28 mouse cellular contexts compared by ENCODE assay signal in genomic region chr4:141750826-141751225, GRCm38 (mm10). TPM values are rescaled to one million over a fixed set of nuclear protein-coding genes. Genes with fewer than 3 reads are reported as not detected.
DNase-seq lines count a peak whose midpoint lies in the region; ATAC-seq and TF ChIP-seq lines count a peak whose summit lies in the region.
"Had no signal": no experiment of that assay in that cellular context is flagged by ENCODE, and none has a peak within 500 bp of the region (broad histone marks: within the 10 kb centered on the region; RNA-seq: fewer than 3 reads in every experiment).

No protein-coding gene starts in this region.

- peaks cover 5% of the 10 kb centered on the region; the same call in 1 of the 2 replicates for H3K9me3 ChIP-seq in heart, embryonic 13.5 days
- no peaks in the 10 kb centered on the region for H3K9me3 ChIP-seq in MEL (replicated peaks; ENCODE audit: insufficient read depth, low read length)
- H3K9me3 ChIP-seq in liver, embryonic 13.5 days (replicated peaks), result no peaks in the 10 kb centered on the region
- H3K9me3 ChIP-seq: intestine, embryonic 15.5 days; midbrain, embryonic 10.5 days; neural tube, embryonic 12.5 days had no signal

- peak overlapping the region; percentile 61 for H3K27ac ChIP-seq in heart, embryonic 13.5 days (replicated peaks)
- peak overlapping the region; percentile 92 for H3K27ac ChIP-seq in MEL (ENCODE audit: control insufficient read depth, low read depth, low read length)
- peak overlapping the region; percentile 88 for H3K27ac ChIP-seq in bone marrow, adult 2 months (ENCODE audit: control insufficient read depth, insufficient read depth, low read depth, low read length, poor library complexity)
- H3K27ac ChIP-seq in liver, embryonic 13.5 days, result peak overlapping the region; percentile 99
- H3K27ac ChIP-seq: hindbrain, embryonic 14.5 days; intestine, embryonic 15.5 days; macrophage; midbrain, embryonic 10.5 days; neural tube, embryonic 12.5 days had no signal

- H3K79me2 ChIP-seq in MEL (ENCODE audit: control insufficient read depth, insufficient read depth, low read length, poor library complexity), result no peaks in the 10 kb centered on the region

- H3K4me1 ChIP-seq in heart, embryonic 13.5 days, result peaks cover 28% of the 10 kb centered on the region
- H3K4me1 ChIP-seq in MEL (ENCODE audit: control insufficient read depth in 1 of 2, insufficient read depth in 2 of 2, low read length in 2 of 2), result peaks cover 3 to 15% of the 10 kb centered on the region in 2 experiments; a peak in 2 of 4 replicates
- no peaks in the 10 kb centered on the region; the same call in 1 of the 2 replicates for H3K4me1 ChIP-seq in bone marrow, adult 2 months (ENCODE audit: control insufficient read depth, insufficient read depth, low read length)
- H3K4me1 ChIP-seq in liver, embryonic 13.5 days (replicated peaks), result peaks cover 75% of the 10 kb centered on the region
- H3K4me1 ChIP-seq: neural tube, embryonic 12.5 days had no signal

- no peak for TF ChIP-seq RAD21 in MEL (IDR thresholded peaks at IDR 0.05; ENCODE audit: low read depth, low read length)

- no peak for TF ChIP-seq POLR2A in MEL (IDR thresholded peaks at IDR 0.05; ENCODE audit: control insufficient read depth in 1 of 2, insufficient read depth in 1 of 2, low read depth in 1 of 2, low read length in 2 of 2, poor library complexity in 1 of 2)
- no peak for TF ChIP-seq POLR2A in bone marrow, adult 2 months (IDR thresholded peaks at IDR 0.05; ENCODE audit: borderline replicate concordance, control insufficient read depth, low read depth, low read length)

- H3K36me3 ChIP-seq in heart, embryonic 13.5 days, result no peaks in the 10 kb centered on the region
- H3K36me3 ChIP-seq in MEL (ENCODE audit: control insufficient read depth in 1 of 2, insufficient read depth in 2 of 2, low read length in 2 of 2), result peaks cover 0 to 3% of the 10 kb centered on the region in 2 experiments; a peak in 2 of 4 replicates
- H3K36me3 ChIP-seq in liver, embryonic 13.5 days, result 0 out of 2 replicates have a peak, but pooled peaks cover 3% of the 10 kb centered on the region
- H3K36me3 ChIP-seq: intestine, embryonic 15.5 days; midbrain, embryonic 10.5 days; neural tube, embryonic 12.5 days had no signal

- no peak overlapping the region for H3K4me3 ChIP-seq in heart, embryonic 13.5 days
- peak overlapping the region; percentile 1 to 48; a peak in 3 of 4 replicates for H3K4me3 ChIP-seq in MEL (ENCODE audit: control insufficient read depth in 1 of 2, insufficient read depth in 1 of 2, low read depth in 2 of 2, low read length in 2 of 2)
- no peak overlapping the region for H3K4me3 ChIP-seq in bone marrow, adult 2 months (replicated peaks; ENCODE audit: control insufficient read depth, low read depth, low read length)
- H3K4me3 ChIP-seq in liver, embryonic 13.5 days (replicated peaks), result 0 out of 2 replicates have a peak overlapping the region, but pooled peaks have one; percentile 44
- H3K4me3 ChIP-seq: intestine, embryonic 15.5 days; midbrain, embryonic 10.5 days; neural tube, embryonic 12.5 days had no signal

- TF ChIP-seq CTCF in MEL (IDR thresholded peaks at IDR 0.05 in 2 of 3, conservative IDR thresholded peaks at IDR 0.05 in 1 of 3; ENCODE audit: control insufficient read depth in 1 of 3, insufficient read depth in 1 of 3, low read depth in 2 of 3, low read length in 3 of 3, poor library complexity in 1 of 3, severe bottlenecking in 1 of 3), result no peak
- TF ChIP-seq CTCF in bone marrow, adult 2 months (IDR thresholded peaks at IDR 0.05; ENCODE audit: control insufficient read depth, insufficient read depth, low read length), result no peak

- WGBS in heart, embryonic 13.5 days, result 59% methylated on average over 3 of the region's 3 CpGs
- 67% methylated on average over 3 of the region's 3 CpGs for WGBS in bone marrow, adult 2 months
- 59% methylated on average over 3 of the region's 3 CpGs for WGBS in liver, embryonic 13.5 days (ENCODE audit: insufficient replicate concordance)

- no peak overlapping the region for H3K4me2 ChIP-seq in heart, embryonic 13.5 days
- peak overlapping the region; percentile 73 for H3K4me2 ChIP-seq in liver, embryonic 13.5 days
- H3K4me2 ChIP-seq: hindbrain, embryonic 14.5 days; intestine, embryonic 15.5 days; neural tube, embryonic 12.5 days had no signal

- ATAC-seq in heart, embryonic 13.5 days (ENCODE audit: extremely low read depth, insufficient number of reproducible peaks, low FRiP score, low TSS enrichment), result no peak
- no peak for ATAC-seq in liver, embryonic 13.5 days (ENCODE audit: low read depth)
- ATAC-seq: activated CD4-positive, CD25-positive, alpha-beta regulatory T cell, adult 4 months; forebrain, embryonic 16.5 days had no signal

- no peak for DNase-seq in heart, postnatal 4 days
- peak; percentile 60 for DNase-seq in MEL (ENCODE audit: low read depth, low spot score)
- DNase-seq in liver, embryonic 13.5 days, result no peak
- DNase-seq in cerebellum, postnatal 10 days, result no peak
- no peak for DNase-seq in right cerebral cortex, postnatal 36 days (ENCODE audit: low spot score in 2 of 2)
- DNase-seq in cerebellum, adult 9-10 months, result no peak
- DNase-seq: adrenal gland, postnatal 10 days; cerebellum, adult 11 months; cerebellum, postnatal 36 days; heart, postnatal 14 days; kidney, adult 9 months; kidney, postnatal 25 days; spleen, adult 18-20 months; thymus, postnatal 4 days had no signal

- TF ChIP-seq EP300 in MEL (IDR thresholded peaks at IDR 0.05; ENCODE audit: low read depth in 1 of 2, low read length in 2 of 2), result no peak

- H3K9ac ChIP-seq in heart, embryonic 13.5 days, result no peak overlapping the region
- peak overlapping the region; percentile 52 for H3K9ac ChIP-seq in MEL (ENCODE audit: control insufficient read depth, low read depth, low read length, poor library complexity, severe bottlenecking)
- H3K9ac ChIP-seq in liver, embryonic 13.5 days, result peak overlapping the region; percentile 71
- H3K9ac ChIP-seq: hindbrain, embryonic 14.5 days; intestine, embryonic 15.5 days; neural tube, embryonic 12.5 days had no signal

- peaks cover 10% of the 10 kb centered on the region; the same call in 1 of the 2 replicates for H3K27me3 ChIP-seq in heart, embryonic 13.5 days (replicated peaks)
- no peaks in the 10 kb centered on the region for H3K27me3 ChIP-seq in MEL (ENCODE audit: control insufficient read depth in 1 of 2, insufficient read depth in 2 of 2, low read length in 2 of 2)
- no peaks in the 10 kb centered on the region for H3K27me3 ChIP-seq in liver, embryonic 13.5 days
- H3K27me3 ChIP-seq: intestine, embryonic 15.5 days had no signal

TF ChIP-seq in MEL, 35 proteins besides CTCF, POLR2A, EP300 and RAD21:
- no peak for TF ChIP-seq POLR2AphosphoS2 (IDR thresholded peaks at IDR 0.05; ENCODE audit: low read length)
- 0 out of 2 replicates have a peak, but pooled peaks have one; percentile 20 for TF ChIP-seq SIN3A (IDR thresholded peaks at IDR 0.05; ENCODE audit: low read length)

RNA-seq across cellular contexts. Expression of gene Agmat, which starts 4.4 kb away (rescaled TPM):
- 1.0 and 1.9 TPM in 2 replicates for polyA plus RNA-seq in heart, embryonic 13.5 days (2015; fragmentation: Nextera tagmentation; extraction: Ambion mirVana)
- under 1 TPM; 0.43 to 0.57 TPM for total RNA-seq in heart, postnatal 4 days (2021)
- total RNA-seq in MEL (2012; rRNA removed), result 0.12 TPM in 1 of 2 replicates, not detected in the other
- polyA plus RNA-seq in MEL (2012; ENCODE audit: insufficient read depth in 1 of 2, insufficient read length in 2 of 2, low read depth in 1 of 2, low replicate concordance in 2 of 2, missing spikeins in 1 of 2), result under 1 TPM in 1 of 2 experiments, not detected in 1; 0.07 TPM
- 1.8 TPM in 1 of 2 replicates, not detected in the other for polyA plus RNA-seq in bone marrow, adult 2 months (2011; ENCODE audit: insufficient read depth, insufficient read length, low replicate concordance, missing spikeins)
- polyA plus RNA-seq in liver, embryonic 13.5 days (2015; fragmentation: Nextera tagmentation; extraction: Ambion mirVana), result 18.4 and 18.5 TPM in 2 replicates
- total RNA-seq: gastrocnemius, adult 18-20 months; granulocyte monocyte progenitor cell, adult 5-6 weeks; midbrain, postnatal 0 days had no signal
- polyA plus RNA-seq: activated CD4-positive, CD25-positive, alpha-beta regulatory T cell, adult 4 months; C2C12; forebrain, embryonic 16.5 days; macrophage; midbrain, embryonic 10.5 days; midbrain, postnatal 0 days; neural tube, embryonic 12.5 days; stomach, embryonic 14.5 days had no signal

RNA-seq across cellular contexts. Expression of gene Ddi2, which starts 27.6 kb away (rescaled TPM):
- polyA plus RNA-seq in heart, embryonic 13.5 days (2015; fragmentation: Nextera tagmentation; extraction: Ambion mirVana), result 13.2 and 15.6 TPM in 2 replicates
- total RNA-seq in heart, postnatal 4 days (2021), result 10 to 100 TPM; 34.9 to 36.8 TPM
- 37.6 and 40.7 TPM in 2 replicates for total RNA-seq in MEL (2012; rRNA removed)
- 10 to 100 TPM in 1 of 2 experiments, not detected in 1; 42.8 TPM for polyA plus RNA-seq in MEL (2012; ENCODE audit: insufficient read depth in 1 of 2, insufficient read length in 2 of 2, low read depth in 1 of 2, low replicate concordance in 2 of 2, missing spikeins in 1 of 2)
- 14.5 and 20.4 TPM in 2 replicates for polyA plus RNA-seq in bone marrow, adult 2 months (2011; ENCODE audit: insufficient read depth, insufficient read length, low replicate concordance, missing spikeins)
- 15.0 and 19.1 TPM in 2 replicates for polyA plus RNA-seq in liver, embryonic 13.5 days (2015; fragmentation: Nextera tagmentation; extraction: Ambion mirVana)

RNA-seq across cellular contexts. Expression of gene Dnajc16, which starts 39.9 kb away (rescaled TPM):
- polyA plus RNA-seq in heart, embryonic 13.5 days (2015; fragmentation: Nextera tagmentation; extraction: Ambion mirVana), result 4.0 and 4.2 TPM in 2 replicates
- 10 to 100 TPM; 16.6 to 16.8 TPM for total RNA-seq in heart, postnatal 4 days (2021)
- 3.2 and 3.4 TPM in 2 replicates for total RNA-seq in MEL (2012; rRNA removed)
- 1 to 10 TPM in 1 of 2 experiments, not detected in 1; 6.8 TPM for polyA plus RNA-seq in MEL (2012; ENCODE audit: insufficient read depth in 1 of 2, insufficient read length in 2 of 2, low read depth in 1 of 2, low replicate concordance in 2 of 2, missing spikeins in 1 of 2)
- polyA plus RNA-seq in bone marrow, adult 2 months (2011; ENCODE audit: insufficient read depth, insufficient read length, low replicate concordance, missing spikeins), result 4.9 and 9.0 TPM in 2 replicates
- polyA plus RNA-seq in liver, embryonic 13.5 days (2015; fragmentation: Nextera tagmentation; extraction: Ambion mirVana), result 2.1 and 2.2 TPM in 2 replicates

RNA-seq across cellular contexts. Expression of gene Casp9, which starts 42.6 kb away (rescaled TPM):
- polyA plus RNA-seq in heart, embryonic 13.5 days (2015; fragmentation: Nextera tagmentation; extraction: Ambion mirVana), result 14.3 and 15.5 TPM in 2 replicates
- total RNA-seq in heart, postnatal 4 days (2021), result 10 to 100 TPM; 13.5 to 13.8 TPM
- total RNA-seq in MEL (2012; rRNA removed), result 2.8 and 3.8 TPM in 2 replicates
- polyA plus RNA-seq in MEL (2012; ENCODE audit: insufficient read depth in 1 of 2, insufficient read length in 2 of 2, low read depth in 1 of 2, low replicate concordance in 2 of 2, missing spikeins in 1 of 2), result 1 to 10 TPM in 1 of 2 experiments, not detected in 1; 6.4 TPM
- polyA plus RNA-seq in bone marrow, adult 2 months (2011; ENCODE audit: insufficient read depth, insufficient read length, low replicate concordance, missing spikeins), result 9.2 and 20.7 TPM in 2 replicates
- 9.1 and 11.0 TPM in 2 replicates for polyA plus RNA-seq in liver, embryonic 13.5 days (2015; fragmentation: Nextera tagmentation; extraction: Ambion mirVana)

Comparison
In these comparisons a context has a peak if more than half of its experiments do, and no peak if none do; other contexts are left out.
1. H3K4me3 ChIP-seq: peak in MEL (2 of 2) and liver, embryonic 13.5 days (single experiment); none in heart, embryonic 13.5 days (single experiment) and bone marrow, adult 2 months (single experiment).
2. Peak in every context shown above with its lines, with median percentiles within 50 percentile points of each other: H3K27ac ChIP-seq.